Mouse (Mus musculus): ENCODE results near the gene Scg5.

The Scg5 gene

DNA sequence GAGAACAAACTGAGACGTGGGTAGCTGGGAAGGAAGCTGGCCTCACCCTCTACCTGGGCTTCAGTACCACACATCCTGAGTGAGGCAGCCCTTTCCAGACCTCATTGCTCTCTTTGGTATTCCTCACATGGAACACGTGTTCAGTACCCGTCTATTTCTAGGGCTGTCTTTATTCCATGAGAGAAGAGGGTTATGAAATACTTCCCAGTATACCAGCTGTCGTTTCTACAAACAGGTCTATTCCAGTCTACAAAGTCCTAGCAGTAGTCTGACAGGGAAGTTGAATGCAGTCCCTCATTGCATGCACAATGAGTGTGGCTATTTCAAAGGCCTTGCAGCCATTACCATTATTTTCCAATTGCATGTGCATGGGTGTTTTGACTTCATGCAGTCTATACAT, 23.2 kb downstream of the Scg5 start:
- DNase-seq: no peak

GRCm38 (mm10) chr2:113803753-113804152, 25.2 kb downstream of the Scg5 start:
- no peak for DNase-seq

DNA sequence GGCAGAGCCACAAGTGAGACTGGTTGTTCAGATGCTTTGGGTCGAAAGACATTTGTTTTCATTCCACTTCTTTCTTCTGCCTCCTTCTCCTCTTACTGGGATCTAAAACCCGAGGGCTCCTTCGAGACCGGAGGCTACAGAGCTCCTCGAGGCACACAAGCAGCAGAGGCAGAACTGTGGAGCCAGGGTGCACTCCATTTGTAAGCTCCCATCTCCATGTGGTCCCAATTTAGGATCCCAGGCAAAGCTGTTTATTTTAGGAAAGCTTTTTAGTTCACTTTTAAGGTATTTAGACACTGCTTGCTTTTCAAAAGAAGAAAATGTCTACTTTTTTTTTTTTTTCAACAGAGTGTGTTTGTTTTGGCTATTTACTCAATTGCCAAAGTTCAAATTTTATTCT, 28.1 kb downstream of the Scg5 start:
- no peak for DNase-seq

DNA sequence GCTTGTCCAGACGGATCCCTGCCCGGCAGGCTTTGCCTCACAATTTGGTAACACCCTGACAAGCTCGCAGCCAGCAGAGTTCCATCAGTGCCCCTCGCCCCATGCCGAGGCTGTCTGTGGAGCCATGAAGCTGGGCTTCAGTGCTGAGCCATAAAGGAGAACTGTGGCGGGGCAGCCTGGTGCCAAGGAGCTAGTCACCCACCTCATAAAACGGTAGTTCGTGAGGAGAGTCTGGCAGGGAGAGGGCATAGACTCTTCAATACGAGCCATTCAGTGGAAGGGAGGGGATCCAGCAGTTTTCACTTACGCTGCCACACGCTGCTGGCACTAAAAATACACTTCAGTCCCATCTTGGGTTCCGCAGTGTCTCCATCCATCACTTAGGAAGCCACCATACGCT, 30.3 kb downstream of the Scg5 start:
- DNase-seq: no peak

GRCm38 (mm10) chr2:113795186-113795585, 33.7 kb downstream of the Scg5 start:
- DNase-seq: no peak

DNA sequence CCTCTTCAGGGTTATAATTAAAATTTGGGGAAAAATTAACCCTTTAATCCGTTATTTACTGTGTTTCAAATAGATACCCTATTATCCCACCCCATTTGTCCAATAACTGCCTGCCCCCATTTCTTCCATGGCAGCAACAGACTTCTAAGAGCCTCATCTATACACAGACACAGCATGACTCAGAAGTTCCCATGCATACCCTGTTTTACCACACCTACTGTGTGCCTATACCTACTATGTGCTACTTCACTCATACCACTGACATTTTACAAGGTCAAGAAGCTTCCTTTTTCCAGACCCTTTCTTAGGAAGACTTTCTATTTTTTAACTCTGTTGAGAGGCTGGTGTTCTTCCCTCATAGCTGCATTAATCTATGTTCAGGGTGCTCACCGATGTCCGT, 35.4 kb downstream of the Scg5 start:
- no peak for DNase-seq

- DNase-seq: no peak
Measured at GRCm38 (mm10) chr2:113788821-113789387, 40.0 kb downstream of the Scg5 start.

- DNase-seq: no peak
Measured at GRCm38 (mm10) chr2:113787882-113788281, 41.0 kb downstream of the Scg5 start.

DNA sequence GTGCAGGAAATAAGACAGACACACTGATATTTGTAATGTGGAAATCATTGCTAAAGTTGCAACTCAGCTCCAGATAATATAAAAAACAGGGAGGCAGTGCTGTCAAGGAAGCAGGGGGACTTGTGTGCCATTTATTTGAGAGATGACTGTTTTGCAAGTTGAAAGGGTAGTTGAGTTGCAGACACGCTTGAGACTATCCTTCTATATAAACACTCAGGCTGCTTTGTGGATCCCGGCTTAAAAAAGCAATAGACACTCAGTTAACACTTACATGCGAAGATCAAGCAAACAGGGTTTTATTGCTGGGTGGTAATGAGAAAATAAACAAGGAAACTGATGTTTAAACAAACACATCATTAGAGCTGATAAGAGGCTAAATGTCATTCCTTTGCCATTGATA, 44.1 kb downstream of the Scg5 start:
- DNase-seq: no peak

- DNase-seq: no peak
Measured at GRCm38 (mm10) chr2:113781521-113781920, 47.4 kb downstream of the Scg5 start.

DNA sequence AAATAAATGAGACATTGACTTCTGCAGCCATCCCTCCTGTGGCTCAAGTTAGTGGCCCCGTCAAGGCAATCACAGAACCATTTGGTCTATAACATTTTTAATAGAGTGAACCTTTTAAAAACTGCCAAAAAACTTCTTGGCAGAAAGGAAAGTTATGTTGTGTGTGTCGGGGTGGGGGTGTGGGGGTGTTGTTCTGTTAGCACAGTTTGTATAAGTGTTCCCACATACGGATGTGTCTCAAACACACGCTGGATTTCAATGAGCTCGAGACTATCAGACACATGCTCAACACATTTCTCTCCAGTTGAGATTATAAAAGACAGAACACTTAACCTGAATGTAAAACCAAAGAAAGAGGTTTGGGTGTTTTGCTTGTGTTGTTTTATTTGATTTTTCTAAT, 47.8 kb downstream of the Scg5 start:
- DNase-seq: no peak

GRCm38 (mm10) chr2:113779336-113779735, 49.6 kb downstream of the Scg5 start:
- DNase-seq: no peak

- DNase-seq: no peak
Measured at GRCm38 (mm10) chr2:113778036-113778435, 50.9 kb downstream of the Scg5 start.

GRCm38 (mm10) chr2:113776297-113776696, 52.6 kb downstream of the Scg5 start:
- DNase-seq: no peak

DNA sequence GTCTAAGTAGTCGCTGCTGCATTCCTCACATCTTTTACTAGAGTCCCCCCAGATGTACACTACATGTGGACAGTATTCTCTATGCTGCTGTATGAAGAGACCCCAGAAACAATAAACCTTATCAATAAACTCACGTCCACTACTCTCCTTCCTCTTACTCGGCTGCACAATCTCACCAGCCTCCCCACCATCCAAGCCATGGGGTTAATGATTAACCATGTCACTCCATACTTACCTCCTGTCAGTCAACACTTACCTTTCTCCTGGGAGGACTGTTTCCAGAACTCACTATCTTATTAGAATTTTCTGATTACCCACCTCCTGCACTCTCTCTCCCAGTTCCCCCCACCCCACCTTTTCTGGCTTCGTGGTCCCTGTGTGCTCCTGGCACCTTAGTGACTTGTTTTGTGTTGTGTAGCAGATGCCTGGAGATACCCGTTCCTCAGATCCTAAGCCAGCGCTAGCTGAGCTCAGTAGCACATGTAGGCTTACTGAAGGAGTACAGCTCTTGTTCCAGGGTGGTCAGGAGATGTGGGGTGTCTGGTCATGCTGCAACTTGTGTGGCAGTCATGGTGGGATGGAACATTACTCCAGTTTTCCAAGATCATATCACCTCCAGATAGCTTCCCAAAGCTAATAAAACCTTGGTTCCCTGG, 54.6 kb downstream of the Scg5 start:
- no peak for DNase-seq

GRCm38 (mm10) chr2:113768541-113769303, 60.2 kb downstream of the Scg5 start:
- no peak for DNase-seq

- no peak for DNase-seq
Measured at GRCm38 (mm10) chr2:113765885-113766284, 63.0 kb downstream of the Scg5 start.

GRCm38 (mm10) chr2:113764968-113765367, 64.0 kb downstream of the Scg5 start:
- DNase-seq: no peak

- DNase-seq: no peak
Measured at GRCm38 (mm10) chr2:113758311-113759161, 70.4 kb downstream of the Scg5 start, which contains the start of gene Grem1. TSS of gene Grem1 (minus strand) at chr2:113758646.

- no peak for DNase-seq
Measured at GRCm38 (mm10) chr2:113757525-113758310, 71.2 kb downstream of the Scg5 start.

- DNase-seq: no peak
Measured at GRCm38 (mm10) chr2:113756924-113757524, 71.9 kb downstream of the Scg5 start.

- no peak for DNase-seq
Measured at GRCm38 (mm10) chr2:113749721-113750120, 79.2 kb downstream of the Scg5 start.

Data from lung, postnatal 14 days (tissue).